Mouse (Mus musculus) bone marrow, adult 2 months (tissue): ENCODE measurements at regions not wholly inside any gene's neighbourhood (a gene's known extent, or its start where the extent isn't known, plus 50 kb on each side); places are given as distances from the start of the nearest gene placed in this dataset.

Source experiments
- H3K27ac ChIP-seq: fragments of 200-500 bp; 2 replicates; pipeline ENCODE4 v1.5.1; 2012; ENCODE audit warnings: low read depth, mild to moderate bottlenecking, control low read depth, inconsistent platforms, low read length; ENCODE audit not compliant: control insufficient read depth, poor library complexity, insufficient read depth
- H3K4me1 ChIP-seq: fragments of 200-500 bp; 2 replicates; pipeline ENCODE4 v1.6.1; 2011; ENCODE audit warnings: low read length; ENCODE audit not compliant: control insufficient read depth, insufficient read depth
- H3K4me3 ChIP-seq: fragments of 200-500 bp; replicated peaks from 2 replicates; pipeline ENCODE3; 2011; ENCODE audit warnings: mild to moderate bottlenecking, low read depth, low read length, control low read depth; ENCODE audit not compliant: control insufficient read depth
- CTCF ChIP-seq: fragments of 200-500 bp; IDR thresholded peaks from 2 replicates; pipeline ENCODE4 v1.5.1; 2011; ENCODE audit warnings: low read length, control low read depth; ENCODE audit not compliant: control insufficient read depth, insufficient read depth
- POLR2A ChIP-seq: fragments of 200-500 bp; IDR thresholded peaks from 2 replicates; pipeline ENCODE4 v1.6.1; 2011; ENCODE audit warnings: low read depth, mild to moderate bottlenecking, control low read depth, low read length, borderline replicate concordance; ENCODE audit not compliant: control insufficient read depth
- WGBS: fragments of 180-500 bp; shearing (Covaris S2); methylation state at CpG from one replicate; pipeline ENCODE4 v1.1.7; 2018; 5-methylcytosine and 5-hydroxymethylcytosine counted together

DNA sequence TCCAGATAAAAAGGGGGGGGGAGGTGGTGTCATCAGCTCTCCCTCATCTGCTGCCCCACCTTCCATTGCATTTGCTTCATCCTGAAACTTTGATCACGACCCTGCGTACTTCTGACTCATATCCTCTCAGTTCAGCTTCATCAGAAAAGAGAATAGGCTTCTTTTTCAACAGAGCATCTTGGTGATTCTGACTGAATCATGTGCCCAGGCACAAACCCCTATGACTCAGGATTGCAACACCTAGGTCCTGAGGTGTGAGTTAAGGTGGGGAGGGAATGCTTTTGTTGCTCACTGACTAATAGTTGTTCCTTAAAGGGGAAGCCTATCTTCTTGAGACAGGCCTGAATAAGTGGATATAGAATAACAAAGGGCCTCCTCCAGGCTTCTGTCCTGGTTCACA, 269.2 kb upstream of the Tank start:
- TF ChIP-seq POLR2A (no peak), CTCF (no peak)
- Histone ChIP-seq H3K4me3 (no peak overlapping the region), H3K4me1 (no peaks in the 10 kb centered on the region), H3K27ac (no peak overlapping the region)
- 73% methylated on average over 2 of the region's 2 CpGs for WGBS

DNA sequence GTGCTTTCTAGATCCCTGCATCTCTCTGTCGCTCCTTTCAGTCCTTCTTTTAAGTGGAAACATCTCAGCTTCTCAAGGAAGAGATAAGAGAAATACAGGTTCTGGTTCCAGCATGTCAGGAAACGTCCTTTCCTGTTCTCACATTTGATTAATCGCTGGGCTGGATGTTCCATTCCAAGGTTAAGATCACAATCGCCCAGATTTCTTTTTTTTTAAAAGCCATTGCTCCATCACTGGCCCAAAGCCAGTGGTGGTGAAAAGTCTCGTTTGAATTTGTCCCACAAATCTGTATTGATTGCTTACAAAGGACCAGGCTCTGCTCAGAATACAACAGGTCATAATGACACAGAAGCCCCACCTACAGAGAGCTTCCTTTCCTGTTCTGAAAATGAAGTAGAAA, 281.2 kb upstream of the Tank start:
- no peak for TF ChIP-seq POLR2A
- no peak for TF ChIP-seq CTCF
- H3K27ac ChIP-seq, result no peak overlapping the region
- WGBS, result 18% methylated on average over 5 of the region's 5 CpGs

DNA sequence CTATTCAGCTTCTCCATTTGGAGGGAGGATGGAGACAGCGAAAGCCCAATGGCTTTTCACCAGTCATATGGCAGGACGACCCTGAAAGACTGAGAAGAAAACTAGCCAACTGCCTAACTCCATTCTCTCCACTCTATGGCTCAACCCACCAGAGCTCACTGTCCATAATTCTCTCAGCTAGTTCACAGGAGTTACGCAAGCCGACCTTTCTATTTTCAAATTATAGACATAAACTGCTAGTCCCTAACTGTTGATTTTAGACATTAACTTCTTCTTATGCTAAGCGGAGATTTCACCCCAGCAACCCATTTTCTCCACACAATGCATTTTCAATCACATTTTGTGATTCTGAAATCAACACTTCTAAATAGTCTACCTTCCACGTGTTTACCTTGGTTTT, 281.8 kb upstream of the Tank start:
- WGBS, result 62% methylated on average over 6 of the region's 6 CpGs
- Histone ChIP-seq H3K4me1 (no peaks in the 10 kb centered on the region), H3K4me3 (no peak overlapping the region), H3K27ac (no peak overlapping the region)
- TF ChIP-seq POLR2A, result no peak
- TF ChIP-seq CTCF, result no peak

More for the DNA sequence above, 281.2 kb upstream of the Tank start:
- no peaks in the 10 kb centered on the region for H3K4me1 ChIP-seq
- no peak overlapping the region for H3K4me3 ChIP-seq

DNA sequence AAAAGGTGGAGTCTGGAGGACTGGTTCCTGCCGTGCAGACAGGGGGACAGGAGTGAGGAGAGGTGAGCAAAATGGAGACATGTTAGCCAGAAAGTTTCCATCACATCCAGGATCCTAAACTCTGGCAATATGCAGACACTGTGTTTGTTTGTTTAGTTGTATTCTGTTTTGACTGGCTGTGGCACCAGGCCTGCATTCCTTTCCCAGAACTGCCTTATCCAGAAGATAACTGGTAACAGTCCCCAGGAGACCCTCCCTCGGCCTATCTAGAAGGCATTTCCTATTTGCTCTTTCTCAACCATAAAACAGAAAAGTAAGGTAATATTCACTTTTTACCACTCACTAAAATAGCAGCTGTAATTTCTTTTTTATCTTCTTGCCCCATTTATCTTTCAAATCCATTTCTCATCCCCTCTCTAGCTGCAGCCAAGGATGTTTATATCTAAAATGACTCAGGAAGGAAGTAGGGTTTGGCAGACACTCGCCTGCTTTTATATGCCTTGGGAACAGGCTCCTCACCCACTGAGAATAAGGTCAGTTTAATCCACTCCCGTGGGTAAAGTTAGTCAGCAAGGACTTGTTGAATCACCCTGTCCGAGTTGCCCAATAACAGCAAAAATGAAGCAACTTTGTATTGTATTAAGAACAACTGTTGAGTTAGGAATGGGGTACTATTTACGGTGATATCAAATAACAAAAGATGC, 283.0 kb upstream of the Tank start:
- H3K4me1 ChIP-seq, result no peaks in the 10 kb centered on the region
- H3K4me3 ChIP-seq, result no peak overlapping the region
- TF ChIP-seq POLR2A (no peak), CTCF (no peak)
- 20% methylated on average over 6 of the region's 6 CpGs for WGBS
- no peak overlapping the region for H3K27ac ChIP-seq

DNA sequence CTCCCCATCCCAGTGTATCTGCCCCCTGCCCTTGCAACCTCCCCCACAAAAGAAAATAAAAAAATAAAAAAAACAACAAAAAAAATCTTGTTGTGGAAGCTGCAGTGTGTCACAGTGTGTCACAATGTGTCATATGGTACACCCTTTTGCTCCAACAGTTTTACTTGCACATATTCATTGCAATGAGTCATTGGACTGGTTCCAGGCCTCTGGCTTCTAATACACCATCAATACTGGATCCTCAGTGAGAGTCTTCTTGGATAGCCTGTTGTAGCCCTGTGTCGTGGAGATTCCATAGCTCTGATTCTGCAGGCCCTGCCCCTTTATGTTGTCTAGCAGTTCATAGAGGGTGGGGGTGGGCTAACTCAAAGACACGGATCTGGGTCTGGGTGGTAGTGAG, 290.1 kb upstream of the Tank start:
- H3K4me1 ChIP-seq, result no peaks in the 10 kb centered on the region
- 76% methylated on average over 2 of the region's 2 CpGs for WGBS
- H3K27ac ChIP-seq, result no peak overlapping the region
- TF ChIP-seq CTCF (no peak), POLR2A (no peak)
- no peak overlapping the region for H3K4me3 ChIP-seq

GRCm38 (mm10) chr2:61284706-61285105, 293.7 kb upstream of the Tank start:
- Histone ChIP-seq H3K4me1 (no peaks in the 10 kb centered on the region), H3K27ac (no peak overlapping the region), H3K4me3 (no peak overlapping the region)
- 81% methylated on average over 6 of the region's 6 CpGs for WGBS
- TF ChIP-seq POLR2A, result no peak
- no peak for TF ChIP-seq CTCF

- Histone ChIP-seq H3K4me1 (no peaks in the 10 kb centered on the region), H3K27ac (no peak overlapping the region), H3K4me3 (no peak overlapping the region)
- no peak for TF ChIP-seq CTCF
- TF ChIP-seq POLR2A, result no peak
- 66% methylated on average over 9 of the region's 9 CpGs for WGBS
Measured at GRCm38 (mm10) chr2:61283829-61284601, 294.4 kb upstream of the Tank start.

DNA sequence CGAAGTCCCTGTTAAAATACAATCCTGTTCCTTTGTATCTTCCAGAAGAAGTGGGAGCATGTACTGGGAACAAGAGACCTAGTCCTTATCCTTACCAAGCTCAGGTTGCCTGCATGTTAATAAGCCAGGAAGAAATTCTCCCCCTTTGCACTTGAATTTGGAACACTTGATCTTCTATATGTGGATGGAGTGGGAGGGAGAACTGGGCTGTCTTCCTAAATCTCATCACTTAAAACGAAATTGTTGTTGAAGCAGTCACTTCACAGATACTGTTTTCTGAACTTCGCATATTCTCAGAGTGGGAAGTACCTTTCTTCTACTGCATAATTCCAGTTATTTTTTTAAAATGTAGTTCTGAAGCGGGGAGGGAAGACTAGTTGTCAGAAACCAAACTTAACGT, 305.7 kb upstream of the Tank start:
- TF ChIP-seq POLR2A (no peak), CTCF (no peak)
- Histone ChIP-seq H3K4me1 (no peaks in the 10 kb centered on the region), H3K4me3 (no peak overlapping the region), H3K27ac (no peak overlapping the region)
- 74% methylated on average over 5 of the region's 5 CpGs for WGBS
